Mouse (Mus musculus) cerebellum, postnatal 10 days (tissue): ENCODE results near the gene Tll2.
A peak's percentile ranks its signal among the peaks of the same experiment; 100 is the strongest.

Source experiments
- DNase-seq, 2 experiments: peaks; one replicate each; pipeline ENCODE4 v3.0.0; 2021; ENCODE audit warnings: mixed read lengths in 2 of 2

Gene Tll2

DNA sequence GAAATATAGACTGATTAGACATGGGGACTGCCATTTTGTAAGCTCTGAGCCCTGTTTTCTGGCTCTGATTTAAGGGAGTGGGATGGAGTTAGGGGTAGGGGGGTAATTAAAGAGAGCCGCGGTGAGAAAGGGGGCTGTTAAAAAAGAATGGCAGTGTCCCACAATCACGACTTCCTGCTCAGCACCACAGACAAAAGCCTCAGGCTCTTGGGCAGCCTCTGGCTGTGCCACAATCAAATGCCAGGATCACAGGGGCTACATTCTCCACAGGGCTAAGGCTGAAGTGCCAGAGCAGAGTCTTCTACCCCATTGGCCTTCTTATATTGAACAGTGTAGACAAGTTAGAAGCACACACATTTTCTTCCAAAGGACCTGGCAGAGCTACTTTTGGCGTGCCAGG lies 118.7 kb downstream of the Tll2 start:
- peak in 1 of 2 experiments; percentile 8 for DNase-seq

DNA sequence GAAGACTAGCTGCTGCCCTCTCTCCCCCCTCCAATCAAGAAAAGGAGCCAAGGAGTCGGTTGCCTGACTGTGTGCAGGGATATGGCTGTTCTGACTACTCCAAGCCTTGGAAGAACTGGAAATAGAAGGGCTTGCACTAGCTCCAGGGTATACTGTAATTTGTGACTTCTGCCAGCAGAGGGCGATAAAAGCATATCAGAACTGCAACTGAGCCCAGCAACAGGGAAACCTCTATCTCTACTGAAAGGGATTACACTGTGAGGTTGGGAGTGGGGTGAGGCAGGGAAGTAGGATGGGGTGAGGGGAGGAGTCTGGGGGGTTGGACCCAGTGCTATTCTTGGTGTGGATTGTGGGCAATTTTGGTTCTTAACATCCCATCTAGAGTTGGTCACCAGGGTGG lies 119.9 kb downstream of the Tll2 start:
- peak; percentile 89 to 91 for DNase-seq

- DNase-seq, result no peak
These were observed 120.3 kb downstream of the Tll2 start for GRCm38 (mm10) chr19:41086289-41086688.

DNA sequence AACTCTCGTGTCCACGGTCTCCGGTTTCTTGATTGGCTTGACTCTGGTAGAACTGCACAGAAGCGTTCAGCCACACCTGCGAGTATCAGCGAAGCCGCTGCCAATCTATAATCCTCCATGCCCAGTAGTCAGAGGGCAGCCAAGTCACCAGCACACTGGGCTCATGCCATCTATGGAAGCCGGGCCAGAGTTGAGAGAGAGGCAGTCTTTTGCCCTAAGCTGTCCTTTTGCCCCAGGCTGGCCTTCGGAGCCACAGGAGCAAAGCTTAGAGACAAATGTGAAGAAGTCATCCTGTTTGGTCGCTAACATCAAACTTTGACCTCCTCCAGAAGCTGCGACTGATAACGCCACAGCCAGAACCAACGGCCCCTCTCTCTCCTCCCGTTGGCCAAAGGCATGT lies 123.0 kb downstream of the Tll2 start:
- peak in 1 of 2 experiments; percentile 41 for DNase-seq

DNA sequence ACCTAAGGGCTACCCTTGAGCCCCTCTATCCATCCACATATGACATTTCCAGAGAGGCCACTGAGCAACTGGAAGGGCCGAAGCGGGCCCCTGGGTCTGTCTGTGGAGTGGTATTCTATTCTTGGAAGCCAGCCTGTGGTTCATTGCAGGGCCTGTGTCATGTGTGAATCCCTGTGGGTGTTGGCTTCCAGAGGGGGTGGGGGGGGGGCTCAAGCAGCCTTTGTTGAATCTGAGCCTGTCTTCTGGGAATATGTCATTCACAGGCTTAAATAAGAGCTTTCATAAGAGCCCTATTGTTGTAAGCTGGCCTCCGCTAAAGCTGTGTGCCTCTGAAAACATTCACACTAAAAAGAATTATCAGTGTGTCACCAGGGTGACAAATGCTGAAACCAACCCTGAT lies 125.0 kb downstream of the Tll2 start:
- no peak for DNase-seq

DNA sequence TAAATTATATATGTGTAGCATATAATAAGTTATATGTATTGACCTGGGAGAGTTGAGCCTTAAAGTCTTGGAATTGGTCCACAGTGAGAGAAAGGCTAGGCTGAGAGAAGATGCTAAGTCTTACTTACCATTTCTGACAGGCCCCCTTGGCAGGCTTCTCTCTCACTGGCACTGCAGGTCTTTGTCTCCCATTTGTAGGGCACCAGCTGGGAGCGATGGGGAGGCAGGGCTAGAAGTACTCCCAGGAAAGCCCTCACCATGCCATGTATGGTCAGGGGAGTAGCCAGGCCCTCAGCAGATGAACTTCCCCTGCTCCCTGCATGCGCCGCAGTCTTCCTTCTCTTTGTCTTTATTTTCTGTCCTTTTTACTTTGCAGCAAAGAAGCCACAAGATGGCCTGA lies 129.7 kb downstream of the Tll2 start, which contains the start of gene Opalin:
Opalin (minus strand) TSS at position 208 of the 400 bp plus-strand sequence.
- DNase-seq, result no peak

DNA sequence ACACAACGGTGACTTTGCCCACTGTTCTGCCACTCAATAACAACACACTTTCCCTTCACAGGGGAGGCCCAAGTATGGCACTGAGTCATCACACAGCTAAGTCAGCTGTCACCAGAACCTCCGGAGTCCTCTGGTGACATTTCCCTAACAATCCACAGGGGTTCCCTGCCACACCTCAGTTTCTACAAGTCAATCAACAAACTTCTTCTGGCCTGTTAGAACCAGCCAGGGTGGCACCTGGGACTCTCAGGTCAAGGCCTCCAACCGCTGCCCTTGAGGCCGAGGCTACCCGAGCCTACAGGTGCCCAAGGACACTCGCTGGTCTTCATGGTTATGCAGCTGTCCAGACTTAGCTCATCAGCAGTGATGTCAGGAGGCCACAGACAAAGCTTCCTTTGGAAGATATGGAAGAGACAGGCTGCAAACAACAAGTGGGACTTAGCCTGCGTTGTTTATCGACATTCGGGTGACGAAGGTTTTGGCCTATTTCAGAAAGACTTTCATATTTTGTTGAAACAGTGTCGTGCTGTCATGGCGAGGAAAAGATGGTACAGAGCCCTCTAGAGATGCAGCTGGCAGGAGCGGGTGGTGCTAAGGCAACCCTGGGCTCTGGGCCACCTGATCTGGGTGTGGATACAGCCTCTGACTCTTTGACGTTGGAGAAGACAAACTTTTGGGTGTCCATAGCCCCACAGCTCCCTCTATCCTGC lies 132.7 kb downstream of the Tll2 start:
- DNase-seq, result no peak

DNA sequence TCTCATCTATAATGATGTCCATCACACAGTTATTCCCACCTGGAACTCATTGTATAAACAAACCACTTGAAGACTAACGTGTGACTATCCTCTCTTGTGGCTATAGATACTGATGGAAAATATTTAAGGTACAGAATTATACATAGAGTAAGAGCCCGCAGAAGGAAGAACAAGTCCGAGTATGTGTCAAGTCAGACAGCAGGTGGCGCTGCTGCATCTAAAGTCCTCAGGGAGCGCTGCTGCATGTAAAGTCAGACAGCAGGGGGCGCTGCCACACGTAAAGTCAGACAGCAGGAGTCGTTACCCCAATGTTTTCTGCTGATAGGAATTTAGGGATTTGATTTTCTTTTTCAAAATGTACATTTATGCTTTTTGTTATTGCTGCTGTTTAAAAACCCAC lies 135.1 kb downstream of the Tll2 start:
- peak; percentile 93 to 96 for DNase-seq

DNA sequence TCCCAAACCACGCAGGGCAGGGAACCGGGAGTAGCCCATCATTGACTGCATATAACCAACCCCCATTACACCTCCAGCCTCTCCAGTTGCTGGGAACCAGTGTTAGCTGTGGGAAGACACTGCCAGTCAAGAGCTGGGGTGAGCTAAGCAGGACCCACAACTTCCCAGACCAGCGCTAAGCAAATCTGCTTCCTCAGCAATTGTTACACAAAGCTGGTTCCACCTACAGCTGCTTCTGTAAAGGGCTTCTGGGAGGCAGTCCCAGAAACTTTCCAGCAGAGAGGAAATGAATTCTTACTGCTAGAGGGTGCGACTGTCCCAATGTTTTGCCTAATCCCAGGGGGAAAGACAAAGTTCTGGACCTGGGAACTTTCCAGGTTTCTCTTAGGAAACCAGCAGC lies 151.9 kb downstream of the Tll2 start:
- DNase-seq, result no peak

GRCm38 (mm10) chr19:41053530-41053929 lies 153.1 kb downstream of the Tll2 start:
- DNase-seq, result peak; percentile 42 to 59

DNA sequence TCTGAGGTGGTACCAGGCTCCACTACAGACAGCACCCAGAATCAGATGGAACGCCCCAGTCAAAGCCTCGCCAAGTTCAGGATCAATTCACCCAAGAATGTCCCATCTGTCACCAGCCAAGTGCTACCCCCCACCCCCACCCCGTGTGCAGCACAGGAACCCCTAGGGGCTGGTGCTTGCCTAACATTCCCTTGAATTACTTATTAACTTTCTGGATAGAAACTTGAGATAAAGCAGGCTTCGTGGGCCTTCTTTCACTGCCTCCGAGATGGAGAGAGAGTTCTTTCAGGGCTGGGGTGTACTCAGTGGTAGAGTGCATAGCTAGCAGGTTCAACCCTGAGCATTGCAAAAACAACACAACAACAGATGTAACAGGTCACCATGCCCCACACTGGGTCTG lies 154.4 kb downstream of the Tll2 start:
- DNase-seq, result no peak

DNA sequence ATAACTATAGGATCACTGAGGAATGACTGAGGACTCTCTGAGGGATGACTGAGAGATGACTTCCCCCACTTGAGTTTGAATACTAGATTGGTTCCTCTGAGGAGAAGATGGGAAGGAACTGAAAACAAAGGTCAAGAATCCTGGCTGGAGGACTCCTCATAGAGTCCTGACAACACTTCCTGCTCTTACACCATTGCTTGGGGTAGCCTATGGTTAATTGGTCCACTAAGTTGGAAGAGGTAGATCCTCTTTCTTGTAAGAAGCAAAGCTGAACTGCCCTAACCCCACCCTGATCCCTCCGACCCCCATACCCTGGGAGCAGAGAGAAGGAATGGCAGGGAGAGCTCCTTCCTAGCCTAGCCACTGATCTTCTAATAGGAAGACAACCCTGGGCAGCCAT lies 154.9 kb downstream of the Tll2 start:
- DNase-seq, result no peak

GRCm38 (mm10) chr19:41048187-41048559 lies 158.5 kb downstream of the Tll2 start:
- no peak for DNase-seq

DNA sequence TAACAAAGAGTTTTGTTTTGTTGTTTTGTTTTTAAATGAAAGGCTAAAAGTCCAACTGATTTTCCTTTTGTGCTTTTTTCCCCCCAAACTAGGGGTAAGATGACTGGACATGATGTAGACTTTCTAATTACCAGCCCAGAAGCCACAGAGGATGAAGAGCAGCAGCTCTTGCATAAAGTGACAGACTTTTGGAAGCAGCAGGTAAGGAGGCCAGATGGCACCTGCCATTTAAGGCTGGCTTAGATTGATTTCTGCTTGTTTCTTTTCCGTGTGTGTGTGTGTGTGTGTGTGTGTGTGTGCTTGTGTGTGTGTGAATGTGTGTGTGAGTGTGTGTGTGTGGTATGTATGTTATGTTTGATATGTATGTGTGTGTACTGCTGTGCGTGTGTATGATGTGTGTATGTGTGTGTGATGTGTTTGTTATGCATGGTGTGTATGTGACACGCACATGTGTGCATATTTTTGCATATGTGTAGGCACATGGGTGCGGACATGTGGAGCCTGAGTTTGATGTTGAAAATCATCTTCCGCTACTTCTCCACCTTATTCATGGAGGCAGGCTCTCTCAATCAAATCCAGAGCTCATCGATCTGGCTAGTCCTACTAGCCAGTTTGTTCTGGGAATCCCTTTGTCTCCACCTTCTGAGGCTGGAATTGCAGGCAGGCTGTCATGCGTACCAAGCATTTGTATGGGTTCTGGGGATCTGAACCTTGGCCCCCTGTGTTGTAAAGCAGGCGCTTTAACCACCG lies 159.0 kb downstream of the Tll2 start:
- DNase-seq, result peak; percentile 27 to 39

- DNase-seq, result no peak
These were observed 161.4 kb downstream of the Tll2 start for GRCm38 (mm10) chr19:41045091-41045770.

GRCm38 (mm10) chr19:41039110-41039509 lies 167.5 kb downstream of the Tll2 start:
- DNase-seq, result no peak

DNA sequence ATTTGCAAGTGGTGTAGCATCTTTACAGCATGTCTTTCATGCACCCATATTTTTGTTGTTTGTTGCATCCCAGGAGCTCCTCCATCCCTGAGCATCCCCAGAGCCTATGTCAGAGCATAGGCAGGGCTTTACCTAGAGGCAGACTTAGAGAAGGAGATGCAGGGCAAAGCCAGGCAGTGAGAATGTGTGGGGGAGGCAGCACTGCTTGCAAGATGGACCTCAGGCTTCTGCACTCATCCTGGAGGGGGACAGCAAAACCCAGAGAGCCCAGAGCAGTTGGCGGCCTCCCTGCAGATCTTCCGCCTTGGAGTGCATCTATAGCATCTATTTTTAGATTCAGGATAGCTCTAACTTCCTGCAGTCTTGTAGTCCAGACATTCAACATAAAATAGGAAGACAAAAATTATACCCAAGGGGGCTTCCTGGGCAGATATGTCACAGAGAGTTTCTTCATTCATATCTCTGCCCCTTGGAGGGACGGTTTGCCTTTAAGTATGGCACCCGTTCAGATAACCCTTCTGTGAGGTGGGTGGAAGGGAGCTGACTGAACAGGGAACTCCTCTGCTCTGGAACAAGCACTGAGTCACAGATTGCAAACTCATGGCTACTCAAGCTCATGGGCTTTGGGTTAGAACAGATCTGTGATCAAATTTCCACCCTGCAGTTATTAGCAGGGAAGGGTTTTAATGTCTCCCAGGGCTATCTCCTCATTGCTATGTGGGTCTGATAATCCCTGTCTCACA lies 170.7 kb downstream of the Tll2 start:
- no peak for DNase-seq
